ENCODE assay signal across 9 mouse cellular contexts in the genomic region with DNA sequence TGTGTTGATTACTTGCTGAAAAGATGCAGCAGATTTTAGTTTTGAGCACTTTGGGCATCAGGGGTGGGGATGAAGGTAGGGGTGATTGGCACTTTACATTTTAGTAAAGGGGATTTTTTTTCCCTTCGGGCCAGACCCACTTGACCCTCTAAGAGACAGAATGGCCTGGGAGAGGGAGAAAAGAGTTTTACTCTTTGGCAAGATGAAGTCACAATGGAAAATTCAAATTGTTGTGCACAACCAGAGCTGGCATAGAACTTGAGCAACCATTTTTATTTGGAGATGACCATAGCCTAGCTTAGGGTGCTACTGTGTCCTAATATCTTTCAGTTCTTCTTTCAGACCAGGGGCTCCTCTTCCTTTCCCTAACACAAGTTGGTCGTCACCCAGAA.
DNase-seq lines count a peak whose midpoint lies in the region; ATAC-seq lines count a peak whose summit lies in the region.
"Had no signal": no experiment of that assay in that cellular context is flagged by ENCODE, and none has a peak within 500 bp of the region (broad histone marks: within the 10 kb centered on the region; RNA-seq: fewer than 3 reads in every experiment).

No protein-coding gene starts in this region.

- H3K4me3 ChIP-seq in kidney, embryonic 14.5 days (ENCODE audit: low read length), result peak overlapping the region; percentile 42; the same call in 1 of the 2 replicates
- H3K4me3 ChIP-seq in brown adipose tissue, adult 24 weeks (ENCODE audit: insufficient read depth, low read depth, low read length), result peak overlapping the region; percentile 62
- H3K4me3 ChIP-seq in hindbrain, embryonic 15.5 days, result peak overlapping the region; percentile 41; the same call in 1 of the 2 replicates
- peak overlapping the region; percentile 41 for H3K4me3 ChIP-seq in midbrain, embryonic 13.5 days (replicated peaks)

- H3K4me2 ChIP-seq in kidney, embryonic 14.5 days (replicated peaks; ENCODE audit: low read depth, low read length), result peak overlapping the region; percentile 73
- peak overlapping the region; percentile 86 for H3K4me2 ChIP-seq in hindbrain, embryonic 15.5 days
- peak overlapping the region; percentile 79 for H3K4me2 ChIP-seq in midbrain, embryonic 13.5 days (replicated peaks)

- no peaks in the 10 kb centered on the region for H3K36me3 ChIP-seq in kidney, embryonic 14.5 days (ENCODE audit: control insufficient read depth, insufficient read depth, low read length)
- no peaks in the 10 kb centered on the region for H3K36me3 ChIP-seq in hindbrain, embryonic 15.5 days
- H3K36me3 ChIP-seq in midbrain, embryonic 13.5 days, result no peaks in the 10 kb centered on the region

- peaks cover 31% of the 10 kb centered on the region for H3K4me1 ChIP-seq in kidney, embryonic 14.5 days (ENCODE audit: control insufficient read depth, insufficient read depth, low read length)
- H3K4me1 ChIP-seq in brown adipose tissue, adult 24 weeks (ENCODE audit: control insufficient read depth, insufficient read depth, insufficient read length, low read length), result peaks cover 15% of the 10 kb centered on the region; the same call in 1 of the 2 replicates
- H3K4me1 ChIP-seq in hindbrain, embryonic 15.5 days (replicated peaks), result peaks cover 50% of the 10 kb centered on the region
- peaks cover 61% of the 10 kb centered on the region for H3K4me1 ChIP-seq in midbrain, embryonic 13.5 days (replicated peaks)

- H3K9me3 ChIP-seq in kidney, embryonic 14.5 days (ENCODE audit: control insufficient read depth, low read length), result no peaks in the 10 kb centered on the region
- no peaks in the 10 kb centered on the region for H3K9me3 ChIP-seq in hindbrain, embryonic 15.5 days
- H3K9me3 ChIP-seq in midbrain, embryonic 13.5 days, result no peaks in the 10 kb centered on the region

- H3K9ac ChIP-seq in kidney, embryonic 14.5 days (ENCODE audit: low read depth, low read length), result no peak overlapping the region
- H3K9ac ChIP-seq in hindbrain, embryonic 15.5 days, result 0 out of 2 replicates have a peak overlapping the region, but pooled peaks have one; percentile 29
- H3K9ac ChIP-seq in midbrain, embryonic 13.5 days (replicated peaks), result peak overlapping the region; percentile 28; the same call in 1 of the 2 replicates

- ATAC-seq in kidney, embryonic 14.5 days (ENCODE audit: low FRiP score, low TSS enrichment), result 0 out of 2 replicates have a peak, but pooled peaks have one; percentile 0
- ATAC-seq in hindbrain, embryonic 15.5 days (ENCODE audit: low FRiP score, low read depth), result peak; percentile 2; the same call in 1 of the 2 replicates
- no peak for ATAC-seq in midbrain, embryonic 13.5 days
- no peak for ATAC-seq in erythroid progenitor cell, adult 5-6 weeks (replicated peaks; ENCODE audit: low FRiP score, poor library complexity, severe bottlenecking)

- no peaks in the 10 kb centered on the region for H3K27me3 ChIP-seq in kidney, embryonic 14.5 days (ENCODE audit: control insufficient read depth, insufficient read depth, low read length)
- no peaks in the 10 kb centered on the region for H3K27me3 ChIP-seq in hindbrain, embryonic 15.5 days
- H3K27me3 ChIP-seq in midbrain, embryonic 13.5 days, result no peaks in the 10 kb centered on the region
- H3K27me3 ChIP-seq: Patski had no signal

- DNase-seq in kidney, adult 9 months, result no peak
- DNase-seq in testis, postnatal 10 days (ENCODE audit: low spot score), result no peak
- DNase-seq in Muller cell, postnatal 12 days (ENCODE audit: inconsistent ontology term), result no peak

- peak overlapping the region; percentile 99 for H3K27ac ChIP-seq in kidney, embryonic 14.5 days (ENCODE audit: low read depth, low read length)
- peak overlapping the region; percentile 92 for H3K27ac ChIP-seq in brown adipose tissue, adult 24 weeks (replicated peaks; ENCODE audit: low read depth, low read length)
- H3K27ac ChIP-seq in hindbrain, embryonic 15.5 days (replicated peaks), result peak overlapping the region; percentile 98
- H3K27ac ChIP-seq in midbrain, embryonic 13.5 days, result peak overlapping the region; percentile 98

- 32% methylated on average over 2 of the region's 2 CpGs for WGBS in kidney, embryonic 14.5 days
- 23% methylated on average over 2 of the region's 2 CpGs for WGBS in hindbrain, embryonic 15.5 days
- 19% methylated on average over 2 of the region's 2 CpGs for WGBS in midbrain, embryonic 13.5 days

Comparison
In these comparisons a context has a peak if more than half of its experiments do, and no peak if none do; other contexts are left out.
1. ATAC-seq: peak in kidney, embryonic 14.5 days (single experiment) and hindbrain, embryonic 15.5 days (single experiment); none in midbrain, embryonic 13.5 days (single experiment) and erythroid progenitor cell, adult 5-6 weeks (single experiment).
2. Peak in every context shown above with its lines, with median percentiles within 50 percentile points of each other: H3K27ac ChIP-seq, H3K4me2 ChIP-seq and H3K4me3 ChIP-seq.